Mouse (Mus musculus): ENCODE data around the gene Taar3.

The Taar3 gene

GRCm38 (mm10) chr10:23999639-24000038 lies 50.3 kb downstream of the Taar3 start, which contains the start of gene Taar7b:
TSS of gene Taar7b (plus strand) at chr10:23999939.
- DNase-seq (ENCODE audit: low read depth, low spot score): no peak
